Mouse (Mus musculus): ENCODE data around the gene Sesn3.

The Sesn3 gene

DNA sequence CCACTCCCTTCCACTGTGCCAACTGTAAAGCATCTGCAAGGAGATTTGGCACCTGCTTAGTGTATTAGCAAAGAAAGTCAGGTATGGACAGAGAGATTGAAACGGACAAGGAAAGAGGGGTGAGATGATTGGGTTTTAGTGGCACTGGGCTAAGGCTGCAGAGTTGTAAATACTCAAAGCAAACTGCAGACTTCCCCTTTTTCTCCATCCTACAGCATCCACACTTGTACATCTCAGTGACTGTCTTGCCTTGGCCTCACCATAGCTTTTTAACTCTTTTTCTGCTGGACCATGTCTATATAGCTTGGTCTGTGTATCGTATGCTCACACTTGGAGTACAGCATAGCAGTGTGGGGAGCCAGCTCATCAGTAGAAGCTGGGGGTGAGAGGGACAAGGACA, 75.9 kb downstream of the Sesn3 start:
- no peak for DNase-seq (ENCODE audit: low read depth, low spot score)

DNA sequence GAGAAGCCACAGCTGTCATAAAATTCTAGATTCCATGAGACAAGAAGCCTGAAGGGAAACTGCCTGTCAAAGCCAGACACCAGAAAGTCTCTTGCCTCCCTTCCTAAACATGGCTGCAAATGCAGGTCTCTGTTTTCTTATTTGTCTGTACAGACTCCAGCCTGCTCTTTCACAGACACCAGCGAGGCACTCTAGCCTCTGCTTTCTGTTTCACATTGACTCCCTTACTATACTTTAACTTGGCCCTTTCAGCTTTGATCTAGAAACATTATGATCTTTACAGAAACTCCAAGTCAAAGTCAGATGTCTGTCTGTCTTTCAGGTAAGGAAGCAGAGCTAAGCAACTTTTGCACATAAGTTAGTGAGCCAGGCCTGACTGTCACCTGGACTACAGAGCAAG, 77.5 kb downstream of the Sesn3 start:
- no peak for DNase-seq (ENCODE audit: low read depth, low spot score)

DNA sequence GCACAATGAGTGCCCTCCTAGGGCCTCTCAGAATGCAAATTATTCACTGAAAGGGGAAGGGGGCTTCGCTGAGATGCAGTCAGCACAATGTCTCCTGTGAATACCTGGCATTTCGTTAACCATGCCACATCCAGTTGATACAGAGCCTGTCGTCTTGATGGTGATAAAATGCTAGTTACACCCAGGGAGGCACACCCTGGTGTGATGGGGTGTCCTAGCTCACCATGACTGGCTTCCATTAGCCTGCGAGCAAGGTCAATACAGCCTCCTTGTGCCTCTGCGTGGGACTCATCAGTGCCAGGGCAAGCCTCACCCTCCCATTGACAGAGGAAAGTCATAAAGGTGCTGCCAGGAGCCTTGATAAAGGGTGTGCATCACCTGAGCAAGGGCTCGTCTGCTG, 80.0 kb downstream of the Sesn3 start:
- DNase-seq (ENCODE audit: low read depth, low spot score) = no peak

- no peak for DNase-seq (ENCODE audit: low read depth, low spot score)
Observed at GRCm38 (mm10) chr9:14357033-14357432, 82.2 kb downstream of the Sesn3 start.

GRCm38 (mm10) chr9:14362068-14362768, 87.4 kb downstream of the Sesn3 start:
- DNase-seq (ENCODE audit: low read depth, low spot score) = no peak

DNA sequence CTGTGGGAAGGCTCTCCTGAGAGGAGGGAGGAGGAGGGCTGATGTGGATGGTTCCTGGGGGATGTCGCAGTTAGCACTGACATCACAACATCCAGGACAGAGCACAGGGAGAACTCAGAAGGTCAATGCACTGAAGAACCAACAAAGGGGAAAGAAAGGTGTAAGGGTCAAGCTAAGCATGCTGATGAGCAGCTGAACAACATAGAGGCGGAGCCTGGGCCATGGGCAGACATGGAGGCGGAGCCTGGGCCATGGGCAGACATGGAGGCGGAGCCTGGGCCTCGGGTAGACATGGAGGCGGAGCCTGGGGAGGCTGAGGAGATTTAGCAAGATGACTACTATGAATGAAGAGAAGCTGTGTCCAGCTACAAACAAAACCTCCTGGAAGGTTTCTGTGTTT, 88.7 kb downstream of the Sesn3 start:
- DNase-seq (ENCODE audit: low read depth, low spot score) = no peak

DNA sequence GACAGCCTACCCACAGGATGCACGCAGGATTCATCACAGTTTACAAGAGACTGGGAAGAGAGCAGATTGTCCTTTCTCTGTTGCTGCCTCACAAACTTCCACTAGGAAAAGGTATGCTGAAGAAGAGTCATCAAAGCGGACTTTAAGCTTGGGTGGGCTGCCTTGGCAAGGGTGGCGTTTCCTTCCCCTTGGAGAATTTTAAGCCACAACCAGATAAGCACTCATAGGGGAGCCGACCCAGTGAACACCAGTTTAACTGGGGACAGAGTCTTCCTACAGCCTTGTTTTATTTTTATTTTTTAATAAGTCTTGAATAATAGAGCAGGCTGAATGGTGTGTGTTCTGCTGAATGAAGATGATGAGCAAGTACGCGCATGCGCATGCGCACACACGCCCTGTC, 89.9 kb downstream of the Sesn3 start:
- DNase-seq (ENCODE audit: low read depth, low spot score) = no peak

DNA sequence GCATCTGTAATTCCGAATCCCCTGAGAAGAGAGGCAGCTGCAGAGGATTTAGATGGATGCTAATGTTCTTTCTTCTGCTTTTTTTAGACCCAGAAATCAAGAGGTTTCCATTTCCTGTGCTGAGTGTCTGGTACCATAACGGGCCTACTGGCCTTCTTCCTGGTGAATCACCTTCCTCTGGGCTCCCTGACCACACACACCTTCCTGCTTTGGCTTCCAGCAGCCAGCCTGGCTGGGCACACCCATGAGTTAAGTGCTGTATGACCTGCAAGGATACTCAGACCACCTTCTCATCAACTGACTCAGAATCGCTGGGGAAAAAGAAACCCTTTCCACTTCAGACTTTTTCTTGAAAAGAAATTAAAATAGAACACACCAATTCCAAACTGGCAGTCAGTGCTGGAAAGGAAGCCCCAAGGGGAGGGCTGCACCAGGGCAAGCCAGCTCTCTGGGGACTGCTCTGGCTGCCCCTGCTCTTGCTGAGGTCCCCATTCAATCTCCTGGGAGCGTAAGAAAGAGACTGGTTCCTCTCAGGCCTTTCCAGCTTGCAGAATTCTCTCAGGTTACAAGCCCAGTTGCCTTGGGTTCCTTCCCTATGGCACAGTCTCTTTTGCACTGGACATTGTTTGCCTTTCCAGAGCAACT, 90.7 kb downstream of the Sesn3 start:
- DNase-seq (ENCODE audit: low read depth, low spot score) = peak; percentile 29

DNA sequence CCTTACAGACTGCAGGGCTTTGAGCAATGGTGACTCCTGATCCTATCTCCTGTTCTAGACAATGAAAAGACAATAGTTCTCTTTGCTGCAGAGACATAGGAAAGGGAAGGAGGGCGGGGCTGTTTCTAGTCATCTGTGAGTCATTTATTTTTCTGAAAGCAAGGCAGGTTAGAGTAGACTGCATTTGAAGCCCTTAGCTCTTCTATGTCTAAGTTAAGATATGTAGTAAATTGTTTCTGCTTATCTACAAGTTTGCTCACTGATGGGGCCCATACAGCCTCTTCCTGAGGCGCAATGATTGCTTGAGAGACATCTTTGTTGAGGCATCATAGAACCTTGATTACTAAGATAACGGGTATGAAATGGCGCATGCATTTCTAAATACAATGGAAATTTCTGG, 93.0 kb downstream of the Sesn3 start:
- no peak for DNase-seq (ENCODE audit: low read depth, low spot score)

GRCm38 (mm10) chr9:14369271-14369670, 94.4 kb downstream of the Sesn3 start:
- no peak for DNase-seq (ENCODE audit: low read depth, low spot score)

GRCm38 (mm10) chr9:14372440-14372839, 97.6 kb downstream of the Sesn3 start:
- no peak for DNase-seq (ENCODE audit: low read depth, low spot score)

DNA sequence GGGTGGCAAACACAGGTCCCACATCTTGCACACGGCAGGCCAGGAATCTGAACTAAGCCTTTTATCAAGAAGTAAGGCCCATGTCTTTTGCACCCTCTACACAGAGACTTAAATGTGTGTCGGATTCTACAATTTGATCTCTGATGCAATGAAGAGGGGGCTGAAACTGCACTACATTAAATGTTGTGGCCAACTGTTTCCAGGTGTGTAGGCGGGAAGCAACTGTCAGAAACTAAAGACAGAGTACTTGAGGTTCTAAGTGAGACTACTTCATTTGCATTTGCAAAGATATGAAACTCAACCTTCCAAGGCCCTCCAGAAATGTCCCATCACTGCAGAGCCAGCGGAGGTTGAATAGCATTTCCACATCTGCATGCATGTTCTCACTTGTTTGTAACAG, 101.3 kb downstream of the Sesn3 start:
- peak; percentile 63 for DNase-seq (ENCODE audit: low read depth, low spot score)

DNA sequence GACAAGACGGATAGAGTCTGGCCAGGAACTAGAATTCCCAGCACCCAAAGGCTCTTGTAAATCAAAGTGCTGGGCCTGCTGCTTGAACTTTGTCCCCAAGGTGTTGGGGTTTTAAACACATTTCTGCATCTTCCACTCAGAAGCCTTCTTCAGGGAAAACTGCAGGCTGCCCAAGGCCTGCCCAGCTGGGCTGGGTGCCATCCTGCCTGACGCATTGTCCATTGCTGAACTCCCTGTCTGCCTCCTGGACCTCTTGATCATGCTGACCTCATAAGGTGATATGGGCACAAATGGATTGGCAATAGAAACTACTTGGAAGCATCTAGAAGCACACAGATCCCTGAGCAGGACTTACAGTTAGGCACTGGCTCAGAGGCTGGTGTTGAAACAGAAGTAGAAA, 103.3 kb downstream of the Sesn3 start:
- peak; percentile 56 for DNase-seq (ENCODE audit: low read depth, low spot score)

DNA sequence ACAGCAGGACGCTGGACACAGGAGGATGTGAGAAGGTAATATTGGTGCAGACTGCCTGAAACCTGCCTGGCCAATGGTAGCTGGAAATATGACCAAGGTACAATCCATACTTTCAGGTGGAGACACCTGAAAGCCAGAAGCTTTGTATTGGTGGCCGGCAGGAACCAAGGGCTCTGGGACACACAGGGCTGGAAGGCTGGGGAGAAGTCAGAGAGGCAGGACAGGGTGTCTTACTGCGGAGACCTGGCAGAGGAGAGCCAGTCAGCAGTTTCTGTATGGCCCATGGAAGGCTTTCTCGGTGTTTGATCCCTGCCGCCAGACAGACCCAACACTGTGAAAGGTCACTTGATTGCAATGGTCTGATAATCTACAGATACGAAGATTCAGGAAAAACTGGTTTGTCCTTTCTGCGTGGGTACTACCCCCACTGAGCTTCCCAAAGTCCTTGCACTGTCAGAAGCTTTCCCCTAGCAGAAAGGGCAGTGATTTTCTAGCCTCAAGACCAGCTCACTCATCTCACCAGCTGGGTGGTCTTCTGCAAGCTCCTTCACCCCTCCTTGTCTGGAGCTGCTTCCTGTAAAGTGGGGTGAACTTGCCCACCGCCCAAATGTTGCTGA, 105.0 kb downstream of the Sesn3 start:
- DNase-seq (ENCODE audit: low read depth, low spot score) = no peak

DNA sequence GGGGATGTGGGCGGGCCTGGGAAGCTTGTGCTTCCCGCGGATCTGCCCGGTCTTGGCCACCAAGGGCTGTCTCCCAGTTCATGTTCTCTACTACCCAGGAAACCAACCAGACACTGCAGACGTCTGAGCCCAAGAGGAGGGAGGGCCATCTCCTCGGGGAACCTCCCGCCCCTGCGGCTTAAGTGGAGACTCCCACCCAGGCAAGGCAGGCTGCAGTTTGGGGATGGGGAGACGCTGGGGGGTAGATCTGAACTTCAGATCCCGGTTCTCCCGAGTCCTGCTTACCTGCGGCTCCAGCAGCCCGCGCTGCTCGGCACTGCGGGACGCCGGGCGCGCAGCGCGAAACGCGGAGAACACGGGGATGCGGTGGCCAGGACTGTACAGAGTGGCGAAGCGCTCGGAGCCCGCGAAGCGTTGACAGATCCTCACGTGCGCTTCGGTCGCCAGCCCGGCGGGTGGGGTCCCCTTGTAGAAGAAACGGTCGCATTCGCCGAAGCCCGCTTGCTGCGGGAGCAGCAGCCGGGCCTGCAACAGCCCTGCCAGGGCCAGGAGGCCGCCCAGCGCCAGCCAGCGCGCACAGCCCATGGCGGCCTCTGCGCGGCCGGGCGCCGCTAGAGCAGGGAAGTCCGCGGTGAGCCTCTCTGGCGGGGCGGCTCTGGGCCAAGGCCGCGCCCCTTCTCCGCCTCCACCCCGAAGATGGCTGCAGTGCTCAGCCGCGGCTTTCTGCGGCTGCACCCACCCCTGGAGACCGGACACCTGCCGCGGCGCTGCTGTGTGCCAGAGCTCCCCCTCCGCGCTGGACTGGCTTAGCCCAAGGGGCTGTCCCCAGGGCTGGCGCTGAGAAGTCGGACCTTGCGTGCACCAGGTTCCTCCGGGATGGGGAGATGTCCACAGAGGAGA, 105.8 kb downstream of the Sesn3 start:
- DNase-seq (ENCODE audit: low read depth, low spot score) = peak; percentile 93

- DNase-seq (ENCODE audit: low read depth, low spot score) = peak; percentile 71
Observed at GRCm38 (mm10) chr9:14381353-14382055, 106.6 kb downstream of the Sesn3 start, which contains the start of gene Endod1. Endod1 (minus strand) TSS chr9:14381507.

DNA sequence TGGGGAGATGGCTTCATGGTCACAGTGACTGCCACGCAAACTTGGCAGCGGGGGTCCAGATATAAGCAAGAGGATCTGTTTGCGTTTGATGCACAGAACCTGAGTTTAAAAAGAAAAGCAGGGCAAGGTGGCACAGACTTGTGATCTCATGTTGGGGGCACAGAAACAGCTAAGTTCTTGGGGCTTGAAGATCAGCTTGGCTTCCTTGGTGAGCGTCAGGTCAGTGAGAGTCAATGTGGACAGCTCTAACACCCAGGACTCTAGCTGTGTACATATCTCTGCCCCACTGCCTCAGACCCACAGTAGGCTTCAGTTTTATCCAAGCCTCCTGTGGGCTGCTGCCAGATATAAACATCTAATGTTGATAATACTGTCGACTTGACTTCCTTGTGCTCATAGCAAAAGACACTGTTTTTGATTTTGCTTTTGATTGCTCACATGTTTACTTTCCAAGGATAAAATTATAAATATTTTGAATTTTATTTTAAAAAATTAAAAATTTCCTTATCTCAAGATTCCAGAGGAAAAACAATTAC, 107.5 kb downstream of the Sesn3 start:
- no peak for DNase-seq (ENCODE audit: low read depth, low spot score)

All from brain, adult 2 months (tissue).